Comparison of ENCODE assay signal across 24 mouse cellular contexts in genomic region chr10:121583016-121583415, GRCm38 (mm10). TPM values are rescaled to one million over a fixed set of nuclear protein-coding genes. Genes with fewer than 3 reads are reported as not detected.
DNase-seq lines count a peak whose midpoint lies in the region; ATAC-seq lines count a peak whose summit lies in the region.
"Had no signal": no experiment of that assay in that cellular context is flagged by ENCODE, and none has a peak within 500 bp of the region (broad histone marks: within the 10 kb centered on the region; RNA-seq: fewer than 3 reads in every experiment).

No protein-coding gene starts in this region.

- no peaks in the 10 kb centered on the region for H3K9me3 ChIP-seq in forebrain, embryonic 13.5 days (replicated peaks)
- no peaks in the 10 kb centered on the region for H3K9me3 ChIP-seq in hindbrain, embryonic 10.5 days
- H3K9me3 ChIP-seq: forebrain, embryonic 12.5 days; heart, embryonic 15.5 days; hindbrain, embryonic 12.5 days; limb, embryonic 12.5 days; liver, embryonic 12.5 days; neural tube, embryonic 15.5 days had no signal

- H3K4me1 ChIP-seq in forebrain, embryonic 13.5 days: peaks cover 14% of the 10 kb centered on the region
- H3K4me1 ChIP-seq in hindbrain, embryonic 10.5 days (replicated peaks): peaks cover 13% of the 10 kb centered on the region

- H3K36me3 ChIP-seq in splenic B cell, adult 2 months (ENCODE audit: control insufficient read depth, insufficient read depth, low read length, poor library complexity, severe bottlenecking): peaks cover 5% of the 10 kb centered on the region; the same call in 1 of the 2 replicates
- H3K36me3 ChIP-seq in forebrain, embryonic 13.5 days (ENCODE audit: poor library complexity, severe bottlenecking): peaks cover 48% of the 10 kb centered on the region
- peaks cover 50% of the 10 kb centered on the region for H3K36me3 ChIP-seq in hindbrain, embryonic 10.5 days

- peak; percentile 60 for ATAC-seq in granulocyte monocyte progenitor cell, adult 5-6 weeks (replicated peaks; ENCODE audit: poor library complexity, severe bottlenecking)
- peak; percentile 38; the same call in 1 of the 2 replicates for ATAC-seq in monocyte, adult 5-6 weeks (replicated peaks; ENCODE audit: insufficient number of reproducible peaks, low FRiP score, low TSS enrichment, poor library complexity, severe bottlenecking)
- ATAC-seq in forebrain, embryonic 13.5 days: no peak
- ATAC-seq: activated CD4-positive, CD25-positive, alpha-beta regulatory T cell, adult 4 months; liver, embryonic 12.5 days; Patski had no signal

- H3K4me2 ChIP-seq in forebrain, embryonic 13.5 days: no peak overlapping the region
- H3K4me2 ChIP-seq: forebrain, embryonic 12.5 days; heart, embryonic 15.5 days; hindbrain, embryonic 12.5 days; limb, embryonic 12.5 days; liver, embryonic 12.5 days; lung, embryonic 14.5 days; neural tube, embryonic 15.5 days had no signal

- DNase-seq in spleen, adult 18-20 months: peak; percentile 17 to 18
- DNase-seq in spleen, postnatal 4 days (ENCODE audit: low spot score in 2 of 2): no peak
- peak; percentile 87 for DNase-seq in splenic B cell, adult 2 months (ENCODE audit: low read depth, low spot score)
- DNase-seq in adipocyte (ENCODE audit: low spot score): no peak
- DNase-seq in hindbrain, embryonic 10.5 days (ENCODE audit: low spot score): no peak
- DNase-seq: adrenal gland, postnatal 25 days; cerebellum, adult 9-10 months; gastrocnemius, postnatal 25 days; right cerebral cortex, postnatal 14 days; thymus, postnatal 4 days had no signal

- H3K27me3 ChIP-seq in splenic B cell, adult 2 months (ENCODE audit: control insufficient read depth, insufficient read depth, low read length, poor library complexity, severe bottlenecking): no peaks in the 10 kb centered on the region
- H3K27me3 ChIP-seq in forebrain, embryonic 13.5 days: no peaks in the 10 kb centered on the region
- H3K27me3 ChIP-seq in hindbrain, embryonic 10.5 days (ENCODE audit: insufficient read depth, poor library complexity, severe bottlenecking): no peaks in the 10 kb centered on the region
- H3K27me3 ChIP-seq: forebrain, embryonic 12.5 days; heart, embryonic 15.5 days; hindbrain, embryonic 12.5 days; limb, embryonic 12.5 days; liver, embryonic 12.5 days; neural tube, embryonic 15.5 days; Patski had no signal

- WGBS in forebrain, embryonic 13.5 days: 97% methylated on average over 12 of the region's 12 CpGs
- WGBS in hindbrain, embryonic 10.5 days: 96% methylated on average over 12 of the region's 12 CpGs

- H3K9ac ChIP-seq in forebrain, embryonic 13.5 days: no peak overlapping the region
- H3K9ac ChIP-seq: forebrain, embryonic 12.5 days; heart, embryonic 15.5 days; hindbrain, embryonic 12.5 days; limb, embryonic 12.5 days; liver, embryonic 12.5 days; lung, embryonic 14.5 days; neural tube, embryonic 15.5 days had no signal

- no peak overlapping the region for H3K4me3 ChIP-seq in forebrain, embryonic 13.5 days
- H3K4me3 ChIP-seq in hindbrain, embryonic 10.5 days: no peak overlapping the region
- H3K4me3 ChIP-seq: forebrain, embryonic 12.5 days; heart, embryonic 15.5 days; hindbrain, embryonic 12.5 days; limb, embryonic 12.5 days; liver, embryonic 12.5 days; midbrain, embryonic 10.5 days; neural tube, embryonic 15.5 days had no signal

- H3K27ac ChIP-seq in forebrain, embryonic 13.5 days: no peak overlapping the region
- no peak overlapping the region for H3K27ac ChIP-seq in hindbrain, embryonic 10.5 days
- H3K27ac ChIP-seq: forebrain, embryonic 12.5 days; heart, embryonic 15.5 days; hindbrain, embryonic 12.5 days; limb, embryonic 12.5 days; liver, embryonic 12.5 days; midbrain, embryonic 10.5 days; neural tube, embryonic 15.5 days had no signal

RNA-seq across cellular contexts. Expression of gene Tbk1, which starts 3.6 kb away (rescaled TPM):
- total RNA-seq in granulocyte monocyte progenitor cell, adult 5-6 weeks (2014; fragmentation: Nextera tagmentation): 69.1 and 70.9 TPM in 2 replicates
- total RNA-seq in granulocyte monocyte progenitor cell, adult 5-6 weeks (2017): 53.0 and 67.7 TPM in 2 replicates
- total RNA-seq in monocyte, adult 5-6 weeks (2017): 135 to 157 TPM (median 139 TPM) in 3 replicates
- 31.7 and 37.1 TPM in 2 replicates for polyA plus RNA-seq in forebrain, embryonic 13.5 days (2015; fragmentation: Nextera tagmentation; extraction: Ambion mirVana)
- 29.7 and 30.6 TPM in 2 replicates for polyA plus RNA-seq in hindbrain, embryonic 10.5 days (2016; fragmentation: Nextera tagmentation; extraction: Ambion mirVana)

RNA-seq across cellular contexts. Expression of gene Xpot, which starts 43.1 kb away (rescaled TPM):
- 69.6 and 73.3 TPM in 2 replicates for total RNA-seq in granulocyte monocyte progenitor cell, adult 5-6 weeks (2014; fragmentation: Nextera tagmentation)
- 93.8 and 105 TPM in 2 replicates for total RNA-seq in granulocyte monocyte progenitor cell, adult 5-6 weeks (2017)
- 30.4 to 51.3 TPM (median 32.6 TPM) in 3 replicates for total RNA-seq in monocyte, adult 5-6 weeks (2017)
- polyA plus RNA-seq in forebrain, embryonic 13.5 days (2015; fragmentation: Nextera tagmentation; extraction: Ambion mirVana): 37.9 and 38.3 TPM in 2 replicates
- polyA plus RNA-seq in hindbrain, embryonic 10.5 days (2016; fragmentation: Nextera tagmentation; extraction: Ambion mirVana): 42.4 and 51.5 TPM in 2 replicates

RNA-seq across cellular contexts. Expression of gene D930020B18Rik, which starts 58.4 kb away (rescaled TPM):
- not detected in 2 replicates for total RNA-seq in granulocyte monocyte progenitor cell, adult 5-6 weeks (2014; fragmentation: Nextera tagmentation)
- 2.5 TPM in 1 of 2 replicates, not detected in the other for total RNA-seq in granulocyte monocyte progenitor cell, adult 5-6 weeks (2017)
- total RNA-seq in monocyte, adult 5-6 weeks (2017): not detected in 3 replicates
- polyA plus RNA-seq in forebrain, embryonic 13.5 days (2015; fragmentation: Nextera tagmentation; extraction: Ambion mirVana): 0.11 TPM in 1 of 2 replicates, not detected in the other
- polyA plus RNA-seq in hindbrain, embryonic 10.5 days (2016; fragmentation: Nextera tagmentation; extraction: Ambion mirVana): 0.11 TPM in 1 of 2 replicates, not detected in the other
- total RNA-seq: adrenal gland, postnatal 25 days; gastrocnemius, postnatal 25 days; heart, adult 8-10 months had no signal
- polyA plus RNA-seq: midbrain, embryonic 10.5 days; Patski had no signal

Comparison
In these comparisons a context has a peak if more than half of its experiments do, and no peak if none do; other contexts are left out.
1. DNase-seq: peak in spleen, adult 18-20 months (2 of 2) and splenic B cell, adult 2 months (single experiment); none in spleen, postnatal 4 days (0 of 2), adipocyte (single experiment) and hindbrain, embryonic 10.5 days (single experiment).